Mouse (Mus musculus): Measurements from ENCODE around the gene Cygb.
"Not testable (repeated sequence)": the region's sequence is repeated elsewhere in the genome, so short reads cannot be mapped to it uniquely, and the experiment has no call there.

Cygb gene

GRCm38 (mm10) chr11:116615735-116616437 is 38.2 kb downstream of the Cygb start:
- DNase-seq (ENCODE audit: low spot score): peak; percentile 69

GRCm38 (mm10) chr11:116613234-116613633 is 40.9 kb downstream of the Cygb start:
- DNase-seq (ENCODE audit: low spot score): no peak

GRCm38 (mm10) chr11:116612554-116612953 is 41.6 kb downstream of the Cygb start:
- no peak for DNase-seq (ENCODE audit: low spot score)

- DNase-seq (ENCODE audit: low spot score): no peak
Observed at GRCm38 (mm10) chr11:116611883-116612282, 42.2 kb downstream of the Cygb start.

GRCm38 (mm10) chr11:116611168-116611567 is 42.9 kb downstream of the Cygb start:
- DNase-seq (ENCODE audit: low spot score): not testable (repeated sequence)

- DNase-seq (ENCODE audit: low spot score): no peak
Observed at GRCm38 (mm10) chr11:116609965-116610630, 44.0 kb downstream of the Cygb start.

GRCm38 (mm10) chr11:116607717-116608116 is 46.4 kb downstream of the Cygb start:
- no peak for DNase-seq (ENCODE audit: low spot score)

GRCm38 (mm10) chr11:116604097-116604496 is 50.0 kb downstream of the Cygb start:
- no peak for DNase-seq (ENCODE audit: low spot score)

GRCm38 (mm10) chr11:116603339-116603738 is 50.8 kb downstream of the Cygb start:
- DNase-seq (ENCODE audit: low spot score): no peak

GRCm38 (mm10) chr11:116602043-116602442 is 52.1 kb downstream of the Cygb start:
- no peak for DNase-seq (ENCODE audit: low spot score)

GRCm38 (mm10) chr11:116601166-116601565 is 52.9 kb downstream of the Cygb start:
- DNase-seq (ENCODE audit: low spot score): no peak

- DNase-seq (ENCODE audit: low spot score): no peak
Observed at GRCm38 (mm10) chr11:116599230-116599629, 54.9 kb downstream of the Cygb start.

- DNase-seq (ENCODE audit: low spot score): no peak
Observed at GRCm38 (mm10) chr11:116598193-116598592, 55.9 kb downstream of the Cygb start.

- DNase-seq (ENCODE audit: low spot score): no peak
Observed at GRCm38 (mm10) chr11:116596766-116597165, 57.3 kb downstream of the Cygb start.

Measured in retina, embryonic 14.5 days (tissue).